Mouse (Mus musculus): Measurements from ENCODE around the gene Ranbp17.

GRCm38 (mm10) chr11:33388685-33389084, 124.9 kb downstream of the Ranbp17 start:
- no peak for TF ChIP-seq CTCF (IDR thresholded peaks at IDR 0.05; ENCODE audit: insufficient read depth, low read depth, low read length)
- no peak for TF ChIP-seq POLR2A (IDR thresholded peaks at IDR 0.05; ENCODE audit: insufficient read depth, low read depth, low read length)
